ENCODE assay signal across 8 mouse cellular contexts in the genomic region with DNA sequence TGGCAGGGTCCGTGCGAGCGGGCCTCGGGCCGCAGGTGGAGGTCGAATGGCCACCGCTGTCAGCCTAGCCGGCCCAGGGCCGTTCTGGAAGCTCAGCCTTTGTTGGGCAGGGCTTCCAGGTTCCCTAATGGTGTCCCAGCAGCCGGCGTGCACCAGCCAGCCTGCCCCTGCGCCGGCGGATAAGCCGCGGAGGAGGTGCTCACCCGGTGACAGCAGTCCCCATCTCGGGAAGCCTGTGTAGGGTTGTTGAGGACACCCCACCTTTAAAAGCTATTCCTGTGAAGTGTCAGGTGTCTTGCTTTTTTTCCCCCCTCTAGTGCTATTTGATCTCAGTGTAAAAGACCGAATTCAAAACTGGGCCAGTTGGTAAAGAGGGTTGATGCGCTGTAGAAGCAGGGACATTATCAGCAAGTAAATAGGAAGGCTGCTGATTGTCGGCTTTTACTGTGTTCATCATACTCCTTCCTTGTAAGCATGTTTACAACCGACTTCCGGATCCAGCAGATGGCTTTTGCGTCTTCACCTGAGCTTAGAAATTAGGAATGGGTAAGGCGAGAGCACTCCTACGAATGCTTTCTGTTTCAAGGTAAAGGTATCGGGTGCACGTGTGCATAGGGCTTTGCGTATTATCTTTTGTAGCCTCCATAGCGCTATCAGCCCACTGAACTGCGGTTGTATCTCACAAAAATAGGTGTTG. TPM values are rescaled to one million over a fixed set of nuclear protein-coding genes. Genes with fewer than 3 reads are reported as not detected.
DNase-seq lines count a peak whose midpoint lies in the region; ATAC-seq lines count a peak whose summit lies in the region.

No protein-coding gene starts in this region.

- peaks cover 11% of the 10 kb centered on the region for H3K4me1 ChIP-seq in heart, embryonic 16.5 days (ENCODE audit: control insufficient read depth, insufficient read depth, low read length)
- H3K4me1 ChIP-seq in brown adipose tissue, adult 24 weeks (ENCODE audit: control insufficient read depth, insufficient read depth, insufficient read length, low read length), result peaks cover 3% of the 10 kb centered on the region
- peaks cover 13% of the 10 kb centered on the region for H3K4me1 ChIP-seq in hindbrain, embryonic 16.5 days (ENCODE audit: control insufficient read depth, insufficient read depth, low read depth, low read length)
- peaks cover 9% of the 10 kb centered on the region; the same call in 1 of the 2 replicates for H3K4me1 ChIP-seq in midbrain, embryonic 14.5 days (ENCODE audit: control insufficient read depth, insufficient read depth, low read length)

- peak overlapping the region; percentile 78 for H3K4me3 ChIP-seq in heart, embryonic 16.5 days (ENCODE audit: low read length)
- peak overlapping the region; percentile 80 for H3K4me3 ChIP-seq in brown adipose tissue, adult 24 weeks (ENCODE audit: insufficient read depth, low read depth, low read length)
- H3K4me3 ChIP-seq in hindbrain, embryonic 16.5 days (ENCODE audit: low read length), result peak overlapping the region; percentile 86
- H3K4me3 ChIP-seq in midbrain, embryonic 14.5 days (replicated peaks; ENCODE audit: low read depth, low read length), result peak overlapping the region; percentile 86

- no peaks in the 10 kb centered on the region for H3K9me3 ChIP-seq in heart, embryonic 16.5 days (replicated peaks; ENCODE audit: control insufficient read depth, low read length)
- H3K9me3 ChIP-seq in hindbrain, embryonic 16.5 days (ENCODE audit: control insufficient read depth, low read length), result no peaks in the 10 kb centered on the region
- H3K9me3 ChIP-seq in midbrain, embryonic 14.5 days (ENCODE audit: control insufficient read depth, low read length), result no peaks in the 10 kb centered on the region

- no peaks in the 10 kb centered on the region for H3K36me3 ChIP-seq in heart, embryonic 16.5 days (ENCODE audit: control insufficient read depth, insufficient read depth)
- no peaks in the 10 kb centered on the region for H3K36me3 ChIP-seq in hindbrain, embryonic 16.5 days (ENCODE audit: control insufficient read depth, insufficient read depth, low read length)
- H3K36me3 ChIP-seq in midbrain, embryonic 14.5 days (ENCODE audit: control insufficient read depth, insufficient read depth, low read length), result peaks cover 13% of the 10 kb centered on the region

- H3K27ac ChIP-seq in heart, embryonic 16.5 days (ENCODE audit: low read length), result 0 out of 2 replicates have a peak overlapping the region, but pooled peaks have one; percentile 59
- H3K27ac ChIP-seq in brown adipose tissue, adult 24 weeks (replicated peaks; ENCODE audit: low read depth, low read length), result no peak overlapping the region
- H3K27ac ChIP-seq in hindbrain, embryonic 16.5 days (ENCODE audit: low read depth, low read length), result peak overlapping the region; percentile 89
- H3K27ac ChIP-seq in midbrain, embryonic 14.5 days (replicated peaks; ENCODE audit: low read depth, low read length), result peak overlapping the region; percentile 81

- DNase-seq in heart, postnatal 4 days, result no peak
- no peak for DNase-seq in midbrain, embryonic 14.5 days
- DNase-seq in urinary bladder, postnatal 36 days (ENCODE audit: low spot score in 2 of 2), result no peak
- DNase-seq in left cerebral cortex, adult 8-10 months (ENCODE audit: low spot score in 2 of 2), result no peak

- no peaks in the 10 kb centered on the region for H3K27me3 ChIP-seq in heart, embryonic 16.5 days (ENCODE audit: control insufficient read depth, insufficient read depth, low read length)
- no peaks in the 10 kb centered on the region; the same call in 1 of the 2 replicates for H3K27me3 ChIP-seq in hindbrain, embryonic 16.5 days (replicated peaks; ENCODE audit: control insufficient read depth, insufficient read depth, low read length)
- no peaks in the 10 kb centered on the region for H3K27me3 ChIP-seq in midbrain, embryonic 14.5 days (ENCODE audit: control insufficient read depth, insufficient read depth, low read length)

- 10% methylated on average over 31 of the region's 31 CpGs for WGBS in heart, embryonic 16.5 days
- WGBS in hindbrain, embryonic 16.5 days, result 12% methylated on average over 25 of the region's 31 CpGs
- 12% methylated on average over 31 of the region's 31 CpGs for WGBS in midbrain, embryonic 14.5 days

- H3K9ac ChIP-seq in heart, embryonic 16.5 days (ENCODE audit: low read length), result peak overlapping the region; percentile 85
- peak overlapping the region; percentile 90 for H3K9ac ChIP-seq in hindbrain, embryonic 16.5 days (ENCODE audit: low read depth, low read length)
- peak overlapping the region; percentile 90 for H3K9ac ChIP-seq in midbrain, embryonic 14.5 days (replicated peaks; ENCODE audit: low read length)

- ATAC-seq in heart, embryonic 16.5 days (replicated peaks; ENCODE audit: extremely low read depth, insufficient read depth, low FRiP score), result peak; percentile 5; the same call in 1 of the 2 replicates
- ATAC-seq in CD4-positive, CD25-positive, alpha-beta regulatory T cell, adult 4 months, result peak; percentile 19
- ATAC-seq in hindbrain, embryonic 16.5 days, result peak; percentile 46; the same call in 1 of the 2 replicates
- ATAC-seq in midbrain, embryonic 14.5 days (ENCODE audit: low FRiP score, low TSS enrichment), result peak; percentile 31

- peak overlapping the region; percentile 89 for H3K4me2 ChIP-seq in heart, embryonic 16.5 days (ENCODE audit: low read depth, low read length)
- peak overlapping the region; percentile 58 for H3K4me2 ChIP-seq in hindbrain, embryonic 16.5 days (ENCODE audit: low read length)
- H3K4me2 ChIP-seq in midbrain, embryonic 14.5 days (ENCODE audit: low read length), result peak overlapping the region; percentile 77

RNA-seq across cellular contexts. Expression of a gene that starts 0.6 kb away (rescaled TPM):
- polyA plus RNA-seq in heart, embryonic 16.5 days (2015; fragmentation: Nextera tagmentation; extraction: Ambion mirVana), result 8.4 and 10.3 TPM in 2 replicates
- 10 to 100 TPM; 15.0 to 18.3 TPM for total RNA-seq in heart, postnatal 4 days (2021)
- polyA plus RNA-seq in CD4-positive, CD25-positive, alpha-beta regulatory T cell, adult 4 months (2017; shearing (Covaris generic)), result 10 to 100 TPM; 21.9 to 23.6 TPM
- polyA plus RNA-seq in brown adipose tissue, adult 24 weeks (2012; ENCODE audit: insufficient read depth, insufficient read length, missing spikeins), result 18.9 and 24.0 TPM in 2 replicates
- polyA plus RNA-seq in hindbrain, embryonic 16.5 days (2015; fragmentation: Nextera tagmentation; extraction: Ambion mirVana), result 36.9 and 45.2 TPM in 2 replicates
- polyA plus RNA-seq in midbrain, embryonic 14.5 days (2014; fragmentation: Nextera tagmentation; extraction: Ambion mirVana), result 36.5 and 40.3 TPM in 2 replicates
- total RNA-seq in left cerebral cortex, adult 8-10 months (2022), result 100 to 1,000 TPM in 2 of 4 experiments, 10 to 100 TPM in 2; 87.2 to 123 (median 102) TPM

RNA-seq across cellular contexts. Expression of a gene that starts 29.3 kb away (rescaled TPM):
- 0.98 and 1.0 TPM in 2 replicates for polyA plus RNA-seq in heart, embryonic 16.5 days (2015; fragmentation: Nextera tagmentation; extraction: Ambion mirVana)
- total RNA-seq in heart, postnatal 4 days (2021), result 1 to 10 TPM; 2.2 to 2.5 TPM
- polyA plus RNA-seq in CD4-positive, CD25-positive, alpha-beta regulatory T cell, adult 4 months (2017; shearing (Covaris generic)), result not detected
- 7.2 TPM in 2 replicates for polyA plus RNA-seq in brown adipose tissue, adult 24 weeks (2012; ENCODE audit: insufficient read depth, insufficient read length, missing spikeins)
- 2.6 and 4.1 TPM in 2 replicates for polyA plus RNA-seq in hindbrain, embryonic 16.5 days (2015; fragmentation: Nextera tagmentation; extraction: Ambion mirVana)
- 0.93 and 1.1 TPM in 2 replicates for polyA plus RNA-seq in midbrain, embryonic 14.5 days (2014; fragmentation: Nextera tagmentation; extraction: Ambion mirVana)
- total RNA-seq in left cerebral cortex, adult 8-10 months (2022), result 10 to 100 TPM; 16.5 to 20.8 (median 18.6) TPM
